Mouse (Mus musculus) small intestine, adult 2 months (tissue): ENCODE measurements around the gene Tll1.

Source experiments
- CTCF ChIP-seq: fragments of 200-500 bp; IDR thresholded peaks from 2 replicates; pipeline ENCODE4 v1.5.1; 2012; ENCODE audit warnings: low read depth, mild to moderate bottlenecking, control low read depth, inconsistent platforms, low read length, moderate library complexity, mixed read lengths; ENCODE audit not compliant: insufficient replicate concordance, insufficient read length; ENCODE audit errors: extremely low read depth
- POLR2A ChIP-seq: fragments of 200-500 bp; IDR thresholded peaks from 2 replicates; pipeline ENCODE4 v1.6.1; 2012; ENCODE audit warnings: low read depth, mild to moderate bottlenecking, control low read depth, inconsistent platforms, low read length, moderate library complexity

- TF ChIP-seq CTCF (no peak), POLR2A (no peak)
These were observed 53.8 kb downstream of the Tll1 start for GRCm38 (mm10) chr8:64152216-64152804.
